Mouse (Mus musculus): ENCODE measurements at regions not wholly inside any gene's neighbourhood (a gene's known extent, or its start where the extent isn't known, plus 50 kb on each side); places are given as distances from the start of the nearest gene placed in this dataset.

DNA sequence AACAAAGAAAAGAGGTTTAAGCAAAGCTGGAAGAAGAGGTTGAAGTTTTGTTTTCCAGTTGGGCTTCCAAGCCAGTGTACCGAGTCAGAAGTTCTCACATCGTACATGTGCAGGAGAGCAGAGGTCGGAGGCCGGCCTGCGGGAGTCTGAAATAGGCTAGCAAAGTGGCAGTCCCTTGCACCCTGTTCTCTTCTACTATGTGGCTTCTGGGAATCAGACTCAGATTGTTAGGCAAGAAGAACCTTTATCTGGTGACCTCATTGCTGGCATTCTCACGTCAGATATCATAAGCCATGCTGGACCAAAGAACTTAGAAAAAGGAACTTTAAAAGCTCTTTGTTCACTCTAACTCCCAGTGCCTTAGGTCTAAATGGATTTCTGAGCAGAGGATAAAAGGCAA is 112.0 kb upstream of the Tbl1xr1 start:
- no peak for DNase-seq (ENCODE audit: low spot score)

DNA sequence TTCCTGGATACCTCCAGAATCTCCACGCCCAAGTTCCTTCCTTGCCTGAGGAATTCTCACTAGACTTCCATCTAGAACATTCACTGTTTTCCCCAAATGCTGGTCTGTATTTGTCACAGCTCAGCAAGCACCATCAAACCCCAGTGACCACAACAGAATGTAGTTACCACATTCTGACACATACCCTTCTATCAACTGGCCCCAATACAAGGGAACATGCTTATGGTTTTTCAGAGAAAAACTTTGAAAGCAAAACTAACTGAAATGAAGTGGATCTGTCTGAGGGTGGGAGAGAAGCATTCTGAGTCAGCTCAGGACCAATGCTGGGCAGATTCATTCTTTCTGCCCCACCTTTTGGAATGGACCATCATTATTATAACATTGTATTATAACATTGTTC is 110.9 kb upstream of the Tbl1xr1 start:
- no peak for DNase-seq (ENCODE audit: low spot score)

DNA sequence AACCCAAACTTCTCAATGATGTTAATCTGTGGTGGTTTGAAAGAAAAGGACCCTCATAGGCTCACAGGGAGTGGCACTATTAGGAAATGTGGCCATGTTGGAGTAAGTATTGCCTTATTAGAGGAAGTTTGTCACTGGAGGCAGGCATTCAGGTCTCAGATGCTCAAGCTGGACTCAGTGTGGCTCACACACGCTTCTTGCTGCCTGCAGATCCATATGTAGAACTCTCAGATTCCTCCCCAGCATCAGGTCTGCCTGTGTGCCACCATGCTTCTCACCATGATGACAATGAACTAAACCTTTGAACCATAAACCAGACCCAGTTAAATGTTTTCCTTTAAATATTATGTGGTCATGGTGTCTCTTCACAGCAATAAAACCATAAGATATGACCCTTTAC is 104.7 kb upstream of the Tbl1xr1 start:
- DNase-seq (ENCODE audit: low spot score), result no peak

DNA sequence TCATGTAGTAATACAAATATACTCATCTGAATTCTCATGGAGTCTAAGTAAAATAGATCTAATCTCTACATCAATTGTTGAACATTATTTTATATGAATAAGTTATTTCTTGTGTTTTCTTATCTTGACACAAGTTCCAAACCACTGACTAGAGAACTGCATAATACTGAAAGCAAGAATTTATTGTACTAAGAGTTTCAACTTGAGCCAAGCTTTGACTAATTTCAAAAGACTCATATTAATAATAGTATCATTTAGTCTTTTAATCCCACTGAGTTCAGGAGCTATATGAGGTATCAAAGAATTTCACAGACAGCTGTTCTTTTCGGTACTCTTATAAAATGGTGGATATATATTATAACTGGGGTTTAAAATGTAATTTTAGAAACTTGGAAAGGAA is 103.3 kb upstream of the Tbl1xr1 start:
- no peak for DNase-seq (ENCODE audit: low spot score)

DNA sequence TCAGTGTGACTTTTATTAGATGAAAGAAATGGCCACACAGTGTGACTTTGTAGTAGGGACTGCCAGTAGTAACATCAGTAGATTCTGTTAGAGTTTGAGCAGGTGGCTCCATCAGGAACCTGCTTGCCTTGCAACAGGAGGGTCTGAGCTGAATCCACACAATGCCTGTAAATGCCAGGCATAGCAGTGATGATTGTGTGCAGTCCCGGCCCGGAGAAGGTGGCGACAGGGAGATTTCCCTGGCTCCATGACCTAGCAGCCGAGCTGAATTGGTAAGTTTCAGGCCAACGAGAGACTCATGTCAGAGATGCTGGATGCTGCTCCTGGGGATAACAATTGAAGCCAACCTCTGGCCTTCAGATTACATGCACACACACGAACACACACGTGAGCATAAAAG is 102.8 kb upstream of the Tbl1xr1 start:
- no peak for DNase-seq (ENCODE audit: low spot score)

DNA sequence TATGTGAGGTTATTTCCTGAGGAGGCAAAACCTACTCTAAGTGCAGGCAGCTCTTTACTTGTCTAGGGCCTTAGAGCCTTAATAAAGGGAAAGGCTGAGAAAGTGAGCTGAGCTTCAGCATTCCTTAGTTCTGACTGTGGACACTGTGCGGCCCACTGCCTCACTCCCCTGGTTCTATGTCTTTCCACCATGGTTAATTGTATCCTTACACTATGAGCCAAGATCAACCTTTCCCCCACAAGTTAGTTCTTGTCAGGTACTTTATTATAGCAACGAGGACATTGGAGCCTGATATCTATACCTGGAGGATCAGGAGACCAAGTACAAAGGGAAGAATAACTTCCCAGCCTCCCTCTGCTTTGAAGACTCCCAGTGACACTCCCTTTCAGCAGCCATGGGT is 101.7 kb upstream of the Tbl1xr1 start:
- no peak for DNase-seq (ENCODE audit: low spot score)

DNA sequence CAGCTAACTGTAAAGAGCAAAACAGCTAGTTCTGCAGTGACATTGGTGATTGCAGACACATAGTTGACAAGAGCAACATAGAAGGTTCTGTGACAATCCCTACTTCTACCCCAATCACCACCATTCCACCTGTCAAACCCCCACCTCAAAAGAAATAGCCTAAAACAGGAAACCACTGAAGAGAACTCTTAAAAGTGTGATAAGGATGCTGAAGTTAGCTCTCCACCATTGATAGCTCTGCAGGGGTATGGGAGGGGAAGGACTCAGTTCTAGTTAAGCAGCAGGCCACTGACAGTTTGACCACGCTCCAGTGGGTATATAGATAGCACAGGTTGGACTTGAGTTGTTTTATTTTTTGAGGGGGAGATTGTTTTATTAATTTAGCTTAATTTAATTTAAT is 98.7 kb upstream of the Tbl1xr1 start:
- DNase-seq (ENCODE audit: low spot score), result no peak

DNA sequence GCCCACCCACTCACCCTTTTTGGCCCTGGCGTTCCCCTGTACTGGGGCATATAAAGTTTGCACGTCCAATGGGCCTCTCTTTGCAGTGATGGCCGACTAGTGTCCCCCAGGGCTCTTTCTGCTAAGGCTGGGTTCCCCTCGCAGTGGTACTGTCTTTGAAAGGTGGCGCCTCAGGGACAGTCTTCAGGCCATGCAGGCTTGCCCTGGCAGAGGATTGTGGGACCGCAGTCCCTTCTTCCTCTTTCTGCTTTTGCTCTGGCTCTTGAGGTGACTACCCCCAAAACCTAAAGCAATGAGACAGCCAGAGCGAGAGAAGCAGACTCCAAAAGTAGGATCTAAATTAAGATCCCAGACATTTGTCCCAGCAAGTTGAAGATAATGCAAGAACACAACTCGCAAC is 93.5 kb upstream of the Tbl1xr1 start:
- DNase-seq (ENCODE audit: low spot score), result no peak

DNA sequence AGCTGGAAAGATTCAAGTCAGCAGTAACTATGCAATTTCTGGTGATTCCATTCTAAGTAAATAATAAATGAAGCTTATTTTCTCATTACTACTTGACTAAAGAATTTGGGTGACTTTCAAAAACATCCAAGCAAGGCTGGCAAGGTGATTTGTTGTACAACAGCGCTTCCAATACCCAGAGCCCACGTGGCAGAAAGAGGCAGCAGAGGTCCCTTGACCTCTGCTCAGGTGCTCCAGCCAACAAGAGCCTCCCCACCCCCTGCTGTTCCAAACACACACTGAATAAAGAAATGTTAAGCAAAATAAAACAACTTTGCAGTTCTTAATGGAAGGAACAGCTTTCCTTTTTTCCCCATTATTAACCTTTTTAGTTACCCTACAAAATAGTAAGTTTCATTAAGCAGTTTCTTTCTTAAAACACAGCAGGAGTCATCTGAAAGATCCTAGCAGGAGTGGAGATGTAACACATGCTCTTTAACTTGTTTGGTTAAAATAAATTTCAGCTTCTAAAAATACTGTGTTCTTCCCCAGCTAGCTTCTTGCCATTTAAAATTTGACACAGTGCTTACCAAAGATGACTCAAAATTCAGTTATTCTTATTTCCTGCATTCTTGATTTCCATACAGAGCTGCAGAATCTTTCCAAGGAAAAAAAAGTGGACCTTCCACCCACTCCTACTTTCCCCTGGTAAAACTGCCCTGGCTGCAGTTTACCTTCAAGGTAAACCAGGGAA is 92.3 kb upstream of the Tbl1xr1 start:
- no peak for DNase-seq (ENCODE audit: low spot score)

DNA sequence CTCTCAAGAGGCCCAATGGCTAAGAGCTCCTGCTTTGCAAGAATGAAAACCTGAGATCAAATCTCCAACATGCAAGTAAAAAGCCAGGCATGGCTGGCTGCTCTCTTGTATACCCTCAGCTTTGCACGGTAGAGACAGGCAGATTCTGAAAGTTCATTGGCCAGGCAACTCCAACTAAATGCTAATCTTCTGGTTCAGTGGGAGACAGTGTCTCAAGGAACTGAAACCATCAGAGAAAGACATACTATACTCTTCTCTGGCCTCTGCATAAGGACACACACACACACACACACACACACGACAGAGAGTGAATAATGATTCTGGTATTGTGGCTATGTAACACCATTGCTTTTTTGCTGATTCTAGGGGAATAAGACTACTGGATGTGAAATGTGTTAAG is 91.6 kb upstream of the Tbl1xr1 start:
- no peak for DNase-seq (ENCODE audit: low spot score)

DNA sequence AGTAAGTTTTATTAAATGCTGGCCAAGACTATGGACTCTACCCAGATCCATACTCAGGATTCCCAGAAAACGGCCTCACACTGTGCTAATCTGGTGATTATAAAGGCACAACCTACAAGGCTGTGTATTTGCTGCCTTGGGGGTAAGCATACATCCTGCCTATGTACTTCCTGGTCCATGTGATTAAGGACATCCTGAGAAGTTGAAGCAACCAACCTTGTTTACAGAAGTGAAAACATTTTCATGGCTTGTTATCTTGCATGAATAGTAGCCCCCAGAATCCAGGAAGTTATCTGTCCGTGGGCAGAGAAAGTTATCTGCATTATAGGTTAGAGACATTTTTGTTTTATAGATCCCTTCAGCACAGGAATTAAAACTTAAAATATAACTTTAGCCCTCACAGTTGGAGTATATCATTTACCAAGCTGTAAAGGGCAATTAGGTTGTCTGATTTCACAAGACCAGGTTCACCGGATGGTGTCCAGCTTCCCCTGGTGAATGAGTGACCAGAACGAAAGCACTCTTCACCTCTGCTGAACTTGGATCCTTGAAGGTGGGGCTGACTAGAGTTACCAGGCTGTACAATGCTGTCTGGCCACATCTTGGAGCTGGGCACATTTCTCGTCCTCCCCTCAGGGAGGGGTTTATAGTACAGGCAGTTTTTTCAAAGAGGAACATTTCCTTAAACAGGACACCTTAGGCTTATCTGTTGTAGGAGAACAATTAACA is 90.1 kb upstream of the Tbl1xr1 start:
- DNase-seq (ENCODE audit: low spot score), result no peak

DNA sequence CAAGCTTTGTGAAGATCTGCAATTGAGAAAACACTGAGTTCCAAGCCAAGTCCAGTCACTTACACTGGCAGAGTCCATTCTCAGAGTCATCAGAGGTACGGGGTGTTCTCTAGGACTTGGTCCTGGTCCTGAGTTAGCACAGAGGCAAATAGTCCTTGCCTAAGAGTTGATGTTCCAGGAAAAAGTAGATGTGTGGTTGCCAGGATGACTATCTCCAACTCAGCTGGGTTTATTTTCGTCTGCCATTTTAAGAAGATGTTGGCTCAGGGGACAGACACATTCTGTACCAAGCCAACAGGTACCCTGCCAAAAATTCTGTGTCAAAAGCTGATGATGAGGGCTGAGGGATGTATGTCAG is 89.6 kb upstream of the Tbl1xr1 start:
- no peak for DNase-seq (ENCODE audit: low spot score)

DNA sequence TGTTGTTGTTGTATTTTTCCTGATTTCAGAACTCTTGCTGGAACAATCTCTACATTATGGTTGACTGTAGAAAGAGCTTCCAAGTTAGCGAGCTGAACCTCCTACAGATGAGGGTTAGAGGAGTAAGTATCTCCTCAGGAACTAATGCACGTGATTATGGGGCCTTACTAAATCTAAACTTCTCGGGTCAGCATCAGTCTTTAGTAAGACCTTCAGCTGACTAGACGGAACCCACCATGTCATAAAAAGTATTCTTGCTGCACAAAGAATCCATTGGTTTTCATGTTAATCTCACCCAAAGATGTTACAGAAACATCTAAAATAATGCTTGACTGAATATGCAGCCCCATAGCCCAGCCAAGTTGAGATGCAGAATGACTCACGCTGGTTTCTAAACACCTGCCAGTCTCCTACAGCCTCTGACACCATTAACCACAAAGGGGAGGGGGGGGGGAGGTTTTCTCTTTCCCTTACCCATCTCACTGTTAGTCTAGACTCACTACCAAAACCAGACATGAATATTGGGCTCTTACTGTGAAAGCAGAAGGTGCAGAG is 88.9 kb upstream of the Tbl1xr1 start:
- no peak for DNase-seq (ENCODE audit: low spot score)

DNA sequence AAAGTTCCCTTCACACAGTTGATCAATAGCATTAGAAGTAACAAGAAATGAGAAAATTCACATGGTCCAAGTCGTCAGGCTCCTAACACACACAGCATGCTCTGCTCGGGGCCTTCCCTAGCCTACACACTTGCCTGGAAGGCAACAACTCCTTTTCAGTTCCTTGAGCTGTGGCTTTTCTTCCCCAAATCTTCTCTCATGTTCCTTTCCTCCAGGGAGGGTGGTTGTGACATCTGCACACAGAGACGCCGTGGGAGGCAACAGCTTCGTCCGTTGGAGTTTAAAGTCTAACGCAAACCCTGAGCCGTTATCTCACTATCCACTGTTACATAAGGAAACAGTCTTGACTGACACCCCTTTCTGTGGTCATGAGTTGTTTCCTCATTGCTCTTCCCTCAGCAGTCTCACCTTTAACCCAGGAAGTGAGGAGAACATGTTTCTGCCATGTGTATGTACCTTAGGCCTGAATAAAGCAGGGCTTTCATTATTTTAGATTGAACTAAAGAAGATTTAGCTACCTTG is 88.4 kb upstream of the Tbl1xr1 start:
- no peak for DNase-seq (ENCODE audit: low spot score)

DNA sequence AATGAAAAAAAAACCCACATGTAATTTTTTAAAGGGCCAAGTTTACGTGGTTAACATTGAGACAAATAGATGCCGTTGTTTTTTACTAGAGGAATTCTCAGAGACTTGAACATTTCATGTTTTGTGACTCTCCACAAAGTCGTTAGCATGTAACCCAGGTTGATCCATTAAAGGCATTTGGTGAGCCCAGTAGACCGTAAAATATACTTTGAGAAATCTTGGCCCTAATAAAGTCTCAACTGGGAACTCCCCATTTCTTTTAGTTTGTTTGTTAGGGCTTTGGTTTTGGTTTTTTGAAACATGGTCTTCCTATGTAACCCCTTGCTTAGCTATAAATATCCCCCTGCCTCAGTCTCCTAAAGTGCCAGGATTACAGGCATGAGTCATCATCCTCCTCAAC is 85.9 kb upstream of the Tbl1xr1 start:
- no peak for DNase-seq (ENCODE audit: low spot score)

DNA sequence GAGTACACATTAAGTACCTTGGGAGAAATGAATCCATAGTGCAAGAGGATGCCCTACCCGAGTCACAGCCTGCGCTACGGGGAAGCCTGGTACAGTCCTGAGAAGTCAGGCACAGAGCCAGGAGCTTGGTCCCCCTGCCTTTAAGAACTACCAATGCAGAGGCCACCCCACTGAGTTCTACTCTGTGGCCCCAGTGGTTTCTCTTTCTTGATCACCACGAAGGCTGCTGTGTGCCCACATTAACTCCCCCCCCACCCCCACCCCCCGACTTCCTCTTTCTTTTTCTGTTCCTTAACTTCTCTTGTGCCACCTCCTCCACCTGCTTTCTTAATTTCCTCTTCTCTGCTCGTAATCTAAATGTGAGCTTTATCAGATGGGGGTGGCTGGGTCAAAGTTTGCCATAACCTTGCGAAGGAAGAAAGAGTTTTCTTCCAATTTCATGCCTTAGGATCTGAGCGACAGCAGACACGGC is 84.7 kb upstream of the Tbl1xr1 start:
- no peak for DNase-seq (ENCODE audit: low spot score)

DNA sequence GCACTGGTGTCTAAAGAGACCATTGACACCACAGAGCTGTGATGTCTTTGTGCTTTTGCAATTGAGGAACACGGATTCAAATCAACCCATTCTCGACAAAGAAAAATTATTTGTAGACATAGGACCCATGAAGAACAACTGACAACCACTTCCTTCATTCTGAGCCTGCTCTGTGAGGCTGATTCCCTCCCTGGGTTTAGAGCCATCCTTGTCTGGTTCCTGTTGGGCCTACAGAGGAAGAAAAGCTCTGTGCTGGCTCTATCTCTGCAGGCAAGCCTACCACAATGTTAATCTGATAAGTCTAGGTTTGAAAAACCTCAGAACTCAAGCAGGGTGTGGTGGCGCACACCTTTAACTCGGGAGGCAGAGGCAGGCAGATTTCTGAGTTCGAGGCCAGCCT is 84.2 kb upstream of the Tbl1xr1 start:
- DNase-seq (ENCODE audit: low spot score), result no peak

DNA sequence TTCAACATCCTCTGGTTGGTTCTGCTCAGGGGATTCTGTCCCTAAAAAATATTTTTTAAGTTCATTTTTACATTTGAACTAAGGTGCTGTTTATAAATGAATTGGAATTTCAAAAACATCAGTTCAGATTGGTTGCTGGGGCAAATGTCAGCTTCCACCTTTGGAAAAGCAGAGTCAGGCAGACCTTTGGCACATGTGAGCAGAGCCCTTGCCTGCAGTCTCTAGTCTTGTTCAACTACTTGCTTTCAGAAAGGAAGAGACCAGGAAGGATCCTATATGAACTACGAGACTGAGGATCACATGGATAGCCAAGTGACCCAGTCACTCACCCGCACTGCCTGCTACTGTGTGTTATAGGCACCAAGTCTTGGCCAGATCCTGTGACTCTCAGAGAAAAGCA is 82.5 kb upstream of the Tbl1xr1 start:
- no peak for DNase-seq (ENCODE audit: low spot score)

DNA sequence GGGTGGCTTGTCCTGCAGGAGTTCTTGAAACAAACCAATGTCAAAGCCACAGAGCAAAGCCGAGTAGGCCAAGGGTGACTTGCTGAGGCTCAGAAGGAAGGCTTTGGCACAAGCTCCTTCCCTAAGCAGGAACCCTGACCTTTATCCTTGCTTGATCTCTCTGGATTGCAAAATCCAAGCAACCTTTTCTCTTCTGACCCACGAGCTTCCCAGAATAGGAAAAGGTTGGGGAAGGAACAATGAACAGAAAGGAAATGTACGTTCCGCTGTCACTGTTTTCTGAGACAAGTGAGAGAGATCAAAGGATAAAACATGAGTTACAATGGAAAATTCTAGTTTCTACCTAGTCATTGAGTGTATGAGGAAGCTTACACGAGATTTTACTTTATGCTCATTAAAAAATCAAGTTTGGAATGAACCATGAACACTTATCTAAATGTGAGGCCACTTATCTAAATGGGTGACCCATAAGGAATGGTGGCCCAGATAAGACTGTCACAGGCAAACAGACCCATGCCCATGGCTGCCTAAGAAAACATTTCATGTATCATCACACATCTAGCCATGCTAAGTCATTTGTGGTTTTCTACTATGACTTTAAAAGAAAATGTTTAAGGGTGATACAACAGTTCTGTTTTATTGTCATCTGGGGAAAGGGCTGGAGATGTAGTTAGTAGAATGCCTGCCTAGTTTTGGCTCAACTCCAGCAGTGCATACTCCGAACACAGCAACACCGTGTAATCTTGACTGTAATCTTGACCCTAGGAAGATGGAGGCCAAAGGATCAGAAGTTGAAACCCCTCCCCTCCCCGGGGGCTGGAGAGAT is 80.7 kb upstream of the Tbl1xr1 start:
- DNase-seq (ENCODE audit: low spot score), result no peak

DNA sequence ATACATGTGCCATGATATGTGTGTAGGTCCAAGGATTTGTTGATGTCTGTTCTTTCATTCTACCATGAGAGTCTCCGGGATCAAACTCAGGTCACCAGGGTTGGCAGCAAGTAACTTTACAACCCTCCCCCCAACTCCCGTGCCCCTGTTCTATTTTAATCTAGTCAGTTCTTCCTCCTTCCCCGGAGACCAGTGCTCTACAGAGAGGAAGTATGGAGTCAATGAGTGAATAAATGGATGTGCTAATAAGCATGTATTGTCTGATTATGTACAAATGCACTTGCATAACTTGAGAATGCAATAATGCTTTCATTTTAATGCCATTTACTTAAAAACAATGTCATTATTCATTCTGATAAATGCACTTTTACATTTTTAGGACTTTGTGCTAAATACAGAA is 79.1 kb upstream of the Tbl1xr1 start:
- no peak for DNase-seq (ENCODE audit: low spot score)

DNA sequence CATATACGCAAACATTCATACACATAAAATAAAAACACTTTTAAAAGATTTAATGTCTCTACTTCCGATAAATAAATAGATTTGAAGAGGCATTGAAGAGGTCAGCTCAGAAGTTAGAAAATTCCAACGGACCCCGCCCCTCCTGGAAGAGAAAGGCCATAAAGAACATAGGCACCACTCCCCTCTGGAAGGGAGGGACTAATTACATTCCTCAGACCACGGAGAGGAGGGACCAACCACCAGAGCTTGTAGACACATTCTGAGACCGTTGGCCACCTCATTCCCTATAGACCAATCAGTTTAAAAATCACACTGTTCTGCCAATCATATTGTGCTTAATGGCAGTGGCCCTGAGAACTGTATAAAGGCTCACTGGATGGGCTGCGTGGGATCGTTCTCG is 71.0 kb upstream of the Tbl1xr1 start:
- no peak for DNase-seq (ENCODE audit: low spot score)

DNA sequence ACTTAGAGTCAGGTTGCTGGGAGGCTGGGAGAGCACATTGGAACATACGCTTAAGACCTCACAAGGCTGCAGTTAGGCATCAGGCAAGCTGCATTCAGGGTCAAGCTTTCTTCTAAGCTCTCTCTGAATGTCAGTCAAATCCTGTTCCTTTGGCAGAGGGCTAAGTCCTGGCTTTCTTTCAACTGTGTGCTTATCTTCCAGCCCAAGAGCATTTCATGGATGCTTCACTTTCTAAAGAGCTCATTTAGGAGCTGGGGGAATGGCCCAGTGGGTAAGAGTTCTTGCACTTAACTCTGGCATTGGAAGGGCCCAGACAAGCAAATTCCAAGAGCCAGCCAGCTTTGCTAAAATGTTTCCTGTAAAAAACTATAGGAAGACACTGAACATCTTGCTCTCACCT is 70.3 kb upstream of the Tbl1xr1 start:
- DNase-seq (ENCODE audit: low spot score), result no peak

DNA sequence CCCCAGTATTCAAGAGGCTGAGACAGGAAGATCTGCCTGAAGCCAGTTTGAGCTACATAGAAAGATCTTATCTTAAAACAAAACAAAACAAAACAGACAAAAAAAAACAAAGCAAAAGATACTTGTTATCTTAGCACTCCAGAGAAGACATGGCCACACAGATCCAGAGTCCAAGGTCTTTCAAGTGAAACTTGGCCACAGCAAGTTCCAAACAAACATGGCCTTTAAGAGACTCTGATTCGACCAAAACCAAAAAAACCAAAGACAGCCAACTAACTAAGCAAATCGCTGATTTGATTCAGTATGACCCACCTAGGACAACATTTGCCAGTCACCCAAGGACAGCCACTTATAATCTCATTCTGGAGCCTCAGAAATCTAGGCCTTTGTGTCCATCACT is 69.8 kb upstream of the Tbl1xr1 start:
- DNase-seq (ENCODE audit: low spot score), result no peak

Data from ovary, postnatal 14 days (tissue).